Mouse (Mus musculus) midbrain, embryonic 15.5 days (tissue): Measurements from ENCODE around the gene Lrmda. TPM values are rescaled to one million over a fixed set of nuclear protein-coding genes. Genes with fewer than 3 reads are reported as not detected.

Source experiments
- ATAC-seq: fragments of 200-750 bp; cut with Nextera tagmentation; replicated peaks from 2 replicates; pipeline ENCODE4 v1.8.0; 2017; ENCODE audit warnings: moderate TSS enrichment
- H3K27ac ChIP-seq: fragments of 300-500 bp; sonication (generic); 2 replicates; pipeline ENCODE4 v1.5.1; 2015; ENCODE audit warnings: mild to moderate bottlenecking, inconsistent platforms
- H3K27me3 ChIP-seq: fragments of 300-500 bp; sonication (generic); replicated peaks from 2 replicates; pipeline ENCODE4 v1.6.1; 2015; ENCODE audit warnings: inconsistent platforms
- H3K36me3 ChIP-seq: fragments of 300-500 bp; sonication (generic); replicated peaks from 2 replicates; pipeline ENCODE4 v1.6.1; 2015; ENCODE audit warnings: inconsistent platforms
- H3K4me1 ChIP-seq: fragments of 300-500 bp; sonication (generic); 2 replicates; pipeline ENCODE4 v1.6.1; 2015; ENCODE audit warnings: inconsistent platforms
- H3K4me2 ChIP-seq: fragments of 300-500 bp; sonication (generic); 2 replicates; pipeline ENCODE4 v1.6.1; 2015; ENCODE audit warnings: inconsistent platforms, mild to moderate bottlenecking, moderate library complexity
- H3K4me3 ChIP-seq: fragments of 300-500 bp; sonication (generic); 2 replicates; pipeline ENCODE4 v1.5.1; 2015; ENCODE audit warnings: mild to moderate bottlenecking, inconsistent platforms
- H3K9ac ChIP-seq: fragments of 300-500 bp; sonication (generic); 2 replicates; pipeline ENCODE4 v1.6.1; 2015; ENCODE audit warnings: mild to moderate bottlenecking, inconsistent platforms
- H3K9me3 ChIP-seq: fragments of 300-500 bp; sonication (generic); 2 replicates; pipeline ENCODE4 v1.6.1; 2016; ENCODE audit warnings: inconsistent platforms
- WGBS: fragments of 180-500 bp; shearing (Covaris S2); methylation state at CpG from one replicate; pipeline ENCODE4 v1.1.7; 2015; ENCODE audit warnings: mixed read lengths; 5-methylcytosine and 5-hydroxymethylcytosine counted together
- polyA plus RNA-seq: library from polyadenylated mRNA; unstranded; fragments of >200 nt; fragmentation: Nextera tagmentation; extraction: Ambion mirVana; gene quantifications from 2 replicates; pipeline ENCODE4 v1.2.1, GENCODE M21; 2015

The Lrmda gene
- polyA plus RNA-seq, 1 experiment from 2014 or later, result 0.31 TPM

GRCm38 (mm10) chr14:22743264-22743663 lies 723.8 kb downstream of the Lrmda start:
- H3K27ac ChIP-seq, result no peak overlapping the region
- H3K36me3 ChIP-seq, result no peaks in the 10 kb centered on the region
- WGBS, result 83% methylated on average over 4 of the region's 4 CpGs
- H3K27me3 ChIP-seq, result peaks cover 14% of the 10 kb centered on the region
- H3K4me1 ChIP-seq, result peaks cover 16% of the 10 kb centered on the region
- H3K4me3 ChIP-seq, result no peak overlapping the region
- ATAC-seq, result no peak
- H3K9ac ChIP-seq, result no peak overlapping the region
- no peak overlapping the region for H3K4me2 ChIP-seq
- H3K9me3 ChIP-seq, result no peaks in the 10 kb centered on the region

GRCm38 (mm10) chr14:22744701-22745100 lies 725.2 kb downstream of the Lrmda start:
- H3K4me3 ChIP-seq, result no peak overlapping the region
- WGBS, result 18% methylated on average over 5 of the region's 5 CpGs
- H3K4me1 ChIP-seq, result peaks cover 16% of the 10 kb centered on the region
- ATAC-seq, result no peak
- H3K9ac ChIP-seq, result no peak overlapping the region
- H3K4me2 ChIP-seq, result no peak overlapping the region
- H3K36me3 ChIP-seq, result no peaks in the 10 kb centered on the region
- peaks cover 13% of the 10 kb centered on the region for H3K27me3 ChIP-seq
- no peaks in the 10 kb centered on the region for H3K9me3 ChIP-seq
- H3K27ac ChIP-seq, result no peak overlapping the region

GRCm38 (mm10) chr14:22745263-22745881 lies 725.9 kb downstream of the Lrmda start:
- WGBS, result 36% methylated on average over 1 of the region's 1 CpGs
- peaks cover 16% of the 10 kb centered on the region for H3K4me1 ChIP-seq
- H3K4me2 ChIP-seq, result no peak overlapping the region
- H3K36me3 ChIP-seq, result no peaks in the 10 kb centered on the region
- no peaks in the 10 kb centered on the region for H3K9me3 ChIP-seq
- no peak overlapping the region for H3K9ac ChIP-seq
- H3K4me3 ChIP-seq, result no peak overlapping the region
- peak; percentile 60; the same call in 1 of the 2 replicates for ATAC-seq
- peak overlapping the region; percentile 60; the same call in 1 of the 2 replicates for H3K27ac ChIP-seq
- peaks cover 9% of the 10 kb centered on the region for H3K27me3 ChIP-seq

- Histone ChIP-seq H3K4me3 (no peak overlapping the region), H3K4me2 (0 out of 2 replicates have a peak overlapping the region, but pooled peaks have one; percentile 6), H3K27ac (peak overlapping the region; percentile 60; the same call in 1 of the 2 replicates), H3K9ac (no peak overlapping the region), H3K4me1 (peaks cover 16% of the 10 kb centered on the region), H3K9me3 (no peaks in the 10 kb centered on the region), H3K27me3 (peaks cover 9% of the 10 kb centered on the region), H3K36me3 (no peaks in the 10 kb centered on the region)
- WGBS, result 2% methylated on average over 5 of the region's 5 CpGs
- ATAC-seq, result peak; percentile 58
These were observed 726.5 kb downstream of the Lrmda start for GRCm38 (mm10) chr14:22745882-22746480.

- Histone ChIP-seq H3K4me2 (no peak overlapping the region), H3K9me3 (no peaks in the 10 kb centered on the region), H3K9ac (no peak overlapping the region), H3K4me3 (no peak overlapping the region), H3K36me3 (no peaks in the 10 kb centered on the region), H3K27ac (no peak overlapping the region), H3K27me3 (peaks cover 9% of the 10 kb centered on the region), H3K4me1 (peaks cover 16% of the 10 kb centered on the region)
- no peak for ATAC-seq
- 96% methylated on average over 5 of the region's 5 CpGs for WGBS
These were observed 728.3 kb downstream of the Lrmda start for GRCm38 (mm10) chr14:22747816-22748215.

GRCm38 (mm10) chr14:22750409-22750808 lies 730.9 kb downstream of the Lrmda start:
- no peak overlapping the region for H3K27ac ChIP-seq
- no peaks in the 10 kb centered on the region for H3K9me3 ChIP-seq
- H3K36me3 ChIP-seq, result no peaks in the 10 kb centered on the region
- no peak overlapping the region for H3K4me2 ChIP-seq
- H3K9ac ChIP-seq, result no peak overlapping the region
- H3K4me1 ChIP-seq, result peaks cover 12% of the 10 kb centered on the region
- H3K27me3 ChIP-seq, result peaks cover 4% of the 10 kb centered on the region
- no peak overlapping the region for H3K4me3 ChIP-seq
- no peak for ATAC-seq

- no peak for ATAC-seq
- WGBS, result 85% methylated on average over 10 of the region's 10 CpGs
- Histone ChIP-seq H3K27ac (no peak overlapping the region), H3K9ac (no peak overlapping the region), H3K4me3 (no peak overlapping the region), H3K9me3 (no peaks in the 10 kb centered on the region), H3K4me1 (peaks cover 4% of the 10 kb centered on the region), H3K36me3 (no peaks in the 10 kb centered on the region), H3K27me3 (peaks cover 4% of the 10 kb centered on the region), H3K4me2 (no peak overlapping the region)
These were observed 731.8 kb downstream of the Lrmda start for GRCm38 (mm10) chr14:22751290-22751689.

- H3K9ac ChIP-seq, result no peak overlapping the region
- 91% methylated on average over 5 of the region's 5 CpGs for WGBS
- H3K36me3 ChIP-seq, result no peaks in the 10 kb centered on the region
- no peaks in the 10 kb centered on the region for H3K4me1 ChIP-seq
- H3K27ac ChIP-seq, result no peak overlapping the region
- no peaks in the 10 kb centered on the region for H3K9me3 ChIP-seq
- no peak overlapping the region for H3K4me3 ChIP-seq
- H3K4me2 ChIP-seq, result no peak overlapping the region
- H3K27me3 ChIP-seq, result no peaks in the 10 kb centered on the region
- ATAC-seq, result no peak
These were observed 735.1 kb downstream of the Lrmda start for GRCm38 (mm10) chr14:22754633-22755032.

GRCm38 (mm10) chr14:22757493-22757892 lies 738.0 kb downstream of the Lrmda start:
- 91% methylated on average over 3 of the region's 3 CpGs for WGBS
- no peak overlapping the region for H3K4me3 ChIP-seq
- ATAC-seq, result no peak
- H3K9me3 ChIP-seq, result no peaks in the 10 kb centered on the region
- no peaks in the 10 kb centered on the region for H3K4me1 ChIP-seq
- H3K27ac ChIP-seq, result no peak overlapping the region
- H3K9ac ChIP-seq, result no peak overlapping the region
- no peaks in the 10 kb centered on the region for H3K27me3 ChIP-seq
- H3K4me2 ChIP-seq, result no peak overlapping the region
- H3K36me3 ChIP-seq, result no peaks in the 10 kb centered on the region

- H3K27ac ChIP-seq, result no peak overlapping the region
- no peak overlapping the region for H3K9ac ChIP-seq
- H3K9me3 ChIP-seq, result no peaks in the 10 kb centered on the region
- no peaks in the 10 kb centered on the region for H3K36me3 ChIP-seq
- ATAC-seq, result no peak
- no peaks in the 10 kb centered on the region for H3K27me3 ChIP-seq
- no peaks in the 10 kb centered on the region for H3K4me1 ChIP-seq
- H3K4me3 ChIP-seq, result no peak overlapping the region
- no peak overlapping the region for H3K4me2 ChIP-seq
- 30% methylated on average over 2 of the region's 2 CpGs for WGBS
These were observed 739.7 kb downstream of the Lrmda start for GRCm38 (mm10) chr14:22759216-22759615.

- Histone ChIP-seq H3K36me3 (no peaks in the 10 kb centered on the region), H3K27ac (no peak overlapping the region), H3K9ac (no peak overlapping the region), H3K4me1 (no peaks in the 10 kb centered on the region), H3K27me3 (no peaks in the 10 kb centered on the region), H3K4me2 (no peak overlapping the region), H3K9me3 (no peaks in the 10 kb centered on the region), H3K4me3 (no peak overlapping the region)
- ATAC-seq, result no peak
These were observed 740.2 kb downstream of the Lrmda start for GRCm38 (mm10) chr14:22759673-22760072.

GRCm38 (mm10) chr14:22760241-22761039 lies 740.9 kb downstream of the Lrmda start:
- Histone ChIP-seq H3K9ac (no peak overlapping the region), H3K4me1 (no peaks in the 10 kb centered on the region), H3K27me3 (no peaks in the 10 kb centered on the region), H3K4me2 (no peak overlapping the region), H3K27ac (no peak overlapping the region), H3K9me3 (no peaks in the 10 kb centered on the region), H3K36me3 (no peaks in the 10 kb centered on the region), H3K4me3 (no peak overlapping the region)
- no peak for ATAC-seq
- WGBS, result 81% methylated on average over 7 of the region's 7 CpGs
